Mouse (Mus musculus) T-cell, adult 2 months (primary cell): ENCODE measurements around the gene Ift80.
A peak's percentile ranks its signal among the peaks of the same experiment; 100 is the strongest.
"Not testable (repeated sequence)": the region's sequence is repeated elsewhere in the genome, so short reads cannot be mapped to it uniquely, and the experiment has no call there.

Experiments
- DNase-seq: peaks from one replicate; pipeline ENCODE4 v3.0.0; 2022; ENCODE audit warnings: low spot score

Gene Ift80

GRCm38 (mm10) chr3:69004437-69005337 lies at the start of gene Ift80, which contains the start of gene Smc4:
Ift80 (minus strand) TSS chr3:69004570.
Smc4 (plus strand) TSS chr3:69004738.
- peak; percentile 97 for DNase-seq

- DNase-seq = no peak
Measured at GRCm38 (mm10) chr3:69051894-69052293, 47.5 kb upstream of the Ift80 start.

- DNase-seq = no peak
Measured at GRCm38 (mm10) chr3:69049011-69049410, 44.6 kb upstream of the Ift80 start.

- no peak for DNase-seq
Measured at GRCm38 (mm10) chr3:69047684-69048083, 43.3 kb upstream of the Ift80 start.

- no peak for DNase-seq
Measured at GRCm38 (mm10) chr3:69046509-69046908, 42.1 kb upstream of the Ift80 start.

- no peak for DNase-seq
Measured at GRCm38 (mm10) chr3:69045750-69046149, 41.4 kb upstream of the Ift80 start.

- DNase-seq = peak; percentile 6
Measured at GRCm38 (mm10) chr3:69045400-69045703, 41.0 kb upstream of the Ift80 start.

- peak; percentile 83 for DNase-seq
Measured at GRCm38 (mm10) chr3:69044645-69045399, 40.5 kb upstream of the Ift80 start, which contains the start of gene Trim59. Trim59 (minus strand) TSS chr3:69044755.

GRCm38 (mm10) chr3:69044167-69044591 lies 39.8 kb upstream of the Ift80 start:
- DNase-seq = no peak

- peak; percentile 56 for DNase-seq
Measured at GRCm38 (mm10) chr3:69041298-69041697, 36.9 kb upstream of the Ift80 start.

GRCm38 (mm10) chr3:69040105-69040504 lies 35.7 kb upstream of the Ift80 start:
- DNase-seq = no peak

- DNase-seq = no peak
Measured at GRCm38 (mm10) chr3:69026133-69026783, 21.9 kb upstream of the Ift80 start.

GRCm38 (mm10) chr3:69020764-69021163 lies 16.4 kb upstream of the Ift80 start:
- DNase-seq = no peak

GRCm38 (mm10) chr3:69020285-69020684 lies 15.9 kb upstream of the Ift80 start:
- DNase-seq = peak; percentile 30

GRCm38 (mm10) chr3:69018635-69019034 lies 14.3 kb upstream of the Ift80 start:
- not testable (repeated sequence) for DNase-seq

GRCm38 (mm10) chr3:69017181-69017580 lies 12.8 kb upstream of the Ift80 start:
- peak; percentile 5 for DNase-seq

GRCm38 (mm10) chr3:69008873-69009272 lies 4.5 kb upstream of the Ift80 start:
- no peak for DNase-seq

- DNase-seq = peak; percentile 38
Measured at GRCm38 (mm10) chr3:69006246-69006760, 1.9 kb upstream of the Ift80 start.

- DNase-seq = peak; percentile 42
Measured at GRCm38 (mm10) chr3:69005338-69006245, 1.2 kb upstream of the Ift80 start.

- no peak for DNase-seq
Measured at GRCm38 (mm10) chr3:69004055-69004436, 324 bp downstream of the Ift80 start.

- DNase-seq = no peak
Measured at GRCm38 (mm10) chr3:69002781-69003180, 1.6 kb downstream of the Ift80 start.
